ENCODE assay signal across 22 mouse cellular contexts in the genomic region with DNA sequence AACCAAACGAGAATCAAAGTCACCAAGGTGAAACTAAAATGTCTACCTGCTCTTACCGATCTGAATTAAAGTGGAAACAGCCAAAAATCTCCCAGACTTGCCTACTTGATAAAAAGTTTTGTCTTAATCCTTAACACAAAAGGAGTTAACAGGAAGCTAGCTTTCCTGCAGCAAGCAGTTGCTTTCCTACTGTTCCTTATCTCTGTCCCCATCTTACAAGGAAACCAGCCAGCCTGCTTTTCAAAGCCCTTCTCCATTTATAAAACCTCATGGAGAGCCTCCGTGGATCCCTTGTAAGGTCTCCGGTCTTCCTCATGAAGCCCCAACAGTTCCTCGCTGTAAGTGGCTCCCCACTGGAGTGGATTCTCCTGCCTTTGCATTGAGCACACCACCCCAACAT. TPM values are rescaled to one million over a fixed set of nuclear protein-coding genes. Genes with fewer than 3 reads are reported as not detected.
DNase-seq lines count a peak whose midpoint lies in the region; ATAC-seq and TF ChIP-seq lines count a peak whose summit lies in the region.
"Had no signal": no experiment of that assay in that cellular context is flagged by ENCODE, and none has a peak within 500 bp of the region (broad histone marks: within the 10 kb centered on the region; RNA-seq: fewer than 3 reads in every experiment).

No protein-coding gene starts in this region.

- 24% methylated on average over 5 of the region's 5 CpGs for WGBS in lung, embryonic 16.5 days

- peak overlapping the region; percentile 5; the same call in 1 of the 2 replicates for H3K4me2 ChIP-seq in lung, embryonic 16.5 days (ENCODE audit: low read depth, low read length)
- H3K4me2 ChIP-seq: embryonic facial prominence, embryonic 15.5 days; heart, embryonic 12.5 days; hindbrain, embryonic 15.5 days had no signal

- DNase-seq in lung, postnatal 36 days: no peak
- DNase-seq in ES-E14 (ENCODE audit: low read depth, low spot score): no peak
- no peak for DNase-seq in cerebellum, adult 11-12 months
- no peak for DNase-seq in B cell, adult 2 months
- DNase-seq: adrenal gland, adult 2 months; adrenal gland, postnatal 25 days; cerebellum, adult 8-10 months; cerebellum, postnatal 14 days; embryo, embryonic 11 days; gastrocnemius, adult 2 months; gastrocnemius, postnatal 25 days had no signal

- no peak overlapping the region for H3K27ac ChIP-seq in lung, embryonic 16.5 days (ENCODE audit: low read length)
- peak overlapping the region; percentile 52 for H3K27ac ChIP-seq in ES-E14 (ENCODE audit: insufficient read depth, low read depth, low read length, poor library complexity, severe bottlenecking)
- H3K27ac ChIP-seq: embryonic facial prominence, embryonic 15.5 days; forebrain, embryonic 10.5 days; gastrocnemius, adult 2 months; hindbrain, embryonic 15.5 days had no signal

- in situ Hi-C loops in ES-E14 (cut with MboI; ENCODE audit: low sequenced_read_pairs in 2 of 2, unreplicated experiment in 2 of 2): no loop called here

- H3K4me1 ChIP-seq in lung, embryonic 16.5 days (replicated peaks; ENCODE audit: control insufficient read depth, insufficient read depth, low read length): no peaks in the 10 kb centered on the region
- H3K4me1 ChIP-seq in E14TG2a.4 (replicated peaks; ENCODE audit: low read depth, low read length) (peaks cover 47% of the 10 kb centered on the region), ES-E14 (ENCODE audit: control insufficient read depth in 2 of 2, insufficient read depth in 2 of 2, low read length in 2 of 2, poor library complexity in 1 of 2) (peaks cover 0 to 14% of the 10 kb centered on the region in 2 experiments; a peak in 3 of 4 replicates)
- H3K4me1 ChIP-seq: hindbrain, embryonic 15.5 days had no signal

- H3K36me3 ChIP-seq in lung, embryonic 16.5 days (ENCODE audit: control insufficient read depth, insufficient read depth, low read length): peaks cover 17% of the 10 kb centered on the region
- peaks cover 35% of the 10 kb centered on the region for H3K36me3 ChIP-seq in E14TG2a.4 (ENCODE audit: insufficient read depth, low read length)
- peaks cover 9% of the 10 kb centered on the region for H3K36me3 ChIP-seq in ES-E14 (ENCODE audit: control insufficient read depth, insufficient read depth, low read length, poor library complexity, severe bottlenecking)
- H3K36me3 ChIP-seq: hindbrain, embryonic 15.5 days had no signal

- H3K9me3 ChIP-seq in lung, embryonic 16.5 days (ENCODE audit: control insufficient read depth, low read length): no peaks in the 10 kb centered on the region
- H3K9me3 ChIP-seq in E14TG2a.4 (ENCODE audit: low read length) (no peaks in the 10 kb centered on the region), ES-E14 (ENCODE audit: control insufficient read depth, insufficient read depth, low read depth, low read length) (no peaks in the 10 kb centered on the region)
- H3K9me3 ChIP-seq: embryonic facial prominence, embryonic 15.5 days; forebrain, embryonic 10.5 days; G1E; heart, embryonic 12.5 days; hindbrain, embryonic 15.5 days had no signal

- no peaks in the 10 kb centered on the region for H3K27me3 ChIP-seq in lung, embryonic 16.5 days (ENCODE audit: control insufficient read depth, insufficient read depth, low read depth, low read length)
- no peaks in the 10 kb centered on the region for H3K27me3 ChIP-seq in E14TG2a.4 (ENCODE audit: insufficient read depth, low read length)
- H3K27me3 ChIP-seq: embryonic facial prominence, embryonic 15.5 days; heart, embryonic 12.5 days; hindbrain, embryonic 15.5 days had no signal

- no peak overlapping the region for H3K4me3 ChIP-seq in lung, embryonic 16.5 days (ENCODE audit: low read length)
- H3K4me3 ChIP-seq in E14TG2a.4 (replicated peaks; ENCODE audit: low read length) (0 out of 2 replicates have a peak overlapping the region, but pooled peaks have one; percentile 32), ES-E14 (ENCODE audit: insufficient read depth in 1 of 2, low read depth in 1 of 2, low read length in 2 of 2, poor library complexity in 1 of 2, severe bottlenecking in 1 of 2) (no peak overlapping the region)
- H3K4me3 ChIP-seq: embryonic facial prominence, embryonic 15.5 days; erythroblast, embryonic 14.5 days; forebrain, embryonic 10.5 days; gastrocnemius, adult 2 months; heart, embryonic 12.5 days; hindbrain, embryonic 15.5 days had no signal

- ATAC-seq in lung, embryonic 16.5 days (ENCODE audit: low read depth): no peak
- ATAC-seq: forebrain, embryonic 14.5 days had no signal

- TF ChIP-seq CTCF in E14TG2a.4 (conservative IDR thresholded peaks at IDR 0.05; ENCODE audit: low read length): no peak

- no peak overlapping the region for H3K9ac ChIP-seq in lung, embryonic 16.5 days (ENCODE audit: low read length)
- no peak overlapping the region for H3K9ac ChIP-seq in ES-E14 (ENCODE audit: insufficient read depth, low read depth, low read length, poor library complexity, severe bottlenecking)
- H3K9ac ChIP-seq: embryonic facial prominence, embryonic 15.5 days; heart, embryonic 12.5 days; hindbrain, embryonic 15.5 days had no signal

TF ChIP-seq in ES-E14, 5 proteins besides CTCF, POLR2A, EP300 and RAD21:
- no peak for TF ChIP-seq ZNF384 (IDR thresholded peaks at IDR 0.05; ENCODE audit: low read depth, low read length)
- no peak for TF ChIP-seq MAFK (IDR thresholded peaks at IDR 0.05; ENCODE audit: insufficient read depth, low read depth, low read length)
- no peak for TF ChIP-seq CHD2 (IDR thresholded peaks at IDR 0.05; ENCODE audit: low read depth, low read length)
- TF ChIP-seq HCFC1 (IDR thresholded peaks at IDR 0.05; ENCODE audit: borderline replicate concordance, insufficient read depth, low read length): no peak

RNA-seq across cellular contexts. Expression of gene Ivd, which starts 23.4 kb away (rescaled TPM):
- polyA plus RNA-seq in lung, embryonic 16.5 days (2015; fragmentation: Nextera tagmentation; extraction: Ambion mirVana): 77.9 and 94.5 TPM in 2 replicates
- 19.6 and 24.9 TPM in 2 replicates for total RNA-seq in ES-E14 (2012; rRNA removed)

RNA-seq across cellular contexts. Expression of gene Knstrn, which starts 24.5 kb away (rescaled TPM):
- 126 and 137 TPM in 2 replicates for polyA plus RNA-seq in lung, embryonic 16.5 days (2015; fragmentation: Nextera tagmentation; extraction: Ambion mirVana)
- total RNA-seq in ES-E14 (2012; rRNA removed): 36.5 and 43.4 TPM in 2 replicates

RNA-seq across cellular contexts. Expression of gene Disp2, which starts 58.8 kb away (rescaled TPM):
- polyA plus RNA-seq in lung, embryonic 16.5 days (2015; fragmentation: Nextera tagmentation; extraction: Ambion mirVana): 0.65 and 1.0 TPM in 2 replicates
- 0.21 and 0.31 TPM in 2 replicates for total RNA-seq in ES-E14 (2012; rRNA removed)
- total RNA-seq: common myeloid progenitor, adult 5-6 weeks; gastrocnemius, adult 2 months; gastrocnemius, postnatal 25 days; granulocyte monocyte progenitor cell, adult 5-6 weeks had no signal
- polyA plus RNA-seq: erythroblast, embryonic 14.5 days had no signal
